Mouse (Mus musculus) stomach, postnatal 0 days (tissue): ENCODE measurements around the gene Hoxa3.

Source experiments
- CTCF ChIP-seq: IDR thresholded peaks from 2 replicates; pipeline ENCODE4 v1.5.1; 2016; ENCODE audit warnings: antibody characterized with exemption, low read depth, mild to moderate bottlenecking, moderate library complexity
- EP300 ChIP-seq: optimal IDR thresholded peaks from 2 replicates; pipeline ENCODE3; 2016; ENCODE audit warnings: antibody characterized with exemption

- no peak for TF ChIP-seq CTCF
- TF ChIP-seq EP300, result no peak
Measured at GRCm38 (mm10) chr6:52205221-52205620, 7.9 kb downstream of the Hoxa3 start.
